Mouse (Mus musculus) embryo, embryonic 9.5 days (tissue): ENCODE results near the gene Cdca7l.
"Not testable (repeated sequence)": the region's sequence is repeated elsewhere in the genome, so short reads cannot be mapped to it uniquely, and the experiment has no call there.

ENCODE experiments used
- DNase-seq: peaks from one replicate; pipeline ENCODE4 v3.0.0-alpha.2; 2017; ENCODE audit errors: extremely low spot score

The Cdca7l gene

GRCm38 (mm10) chr12:117862655-117863054 is 58.6 kb downstream of the Cdca7l start:
- no peak for DNase-seq

GRCm38 (mm10) chr12:117867708-117868564 is 63.8 kb downstream of the Cdca7l start:
- DNase-seq: no peak

- DNase-seq: no peak
Measured at GRCm38 (mm10) chr12:117872265-117872664, 68.2 kb downstream of the Cdca7l start.

GRCm38 (mm10) chr12:117878341-117878740 is 74.3 kb downstream of the Cdca7l start:
- DNase-seq: no peak

- no peak for DNase-seq
Measured at GRCm38 (mm10) chr12:117884627-117885026, 80.5 kb downstream of the Cdca7l start.

- no peak for DNase-seq
Measured at GRCm38 (mm10) chr12:117887422-117887821, 83.3 kb downstream of the Cdca7l start.

GRCm38 (mm10) chr12:117900798-117901197 is 96.7 kb downstream of the Cdca7l start:
- DNase-seq: not testable (repeated sequence)

- not testable (repeated sequence) for DNase-seq
Measured at GRCm38 (mm10) chr12:117901352-117901751, 97.3 kb downstream of the Cdca7l start.

GRCm38 (mm10) chr12:117903671-117904070 is 99.6 kb downstream of the Cdca7l start:
- no peak for DNase-seq

- DNase-seq: not testable (repeated sequence)
Measured at GRCm38 (mm10) chr12:117905232-117905840, 101.2 kb downstream of the Cdca7l start.

- no peak for DNase-seq
Measured at GRCm38 (mm10) chr12:117911396-117911795, 107.3 kb downstream of the Cdca7l start.

- DNase-seq: peak; percentile 22
Measured at GRCm38 (mm10) chr12:117914613-117915245, 110.6 kb downstream of the Cdca7l start.

GRCm38 (mm10) chr12:117915826-117916588 is 111.9 kb downstream of the Cdca7l start:
- DNase-seq: peak; percentile 19
